Mouse (Mus musculus) testis, adult 2 months (tissue): ENCODE measurements around the gene Kxd1.

Experiments used
- CTCF ChIP-seq: fragments of 200-500 bp; IDR thresholded peaks from 2 replicates; pipeline ENCODE4 v1.5.1; 2012; ENCODE audit warnings: low read depth, mild to moderate bottlenecking, inconsistent platforms, low read length, moderate library complexity; ENCODE audit not compliant: control insufficient read depth, insufficient read depth, insufficient replicate concordance
- POLR2A ChIP-seq: fragments of 200-500 bp; IDR thresholded peaks from 2 replicates; pipeline ENCODE4 v1.6.1; 2012; ENCODE audit warnings: low read depth, mild to moderate bottlenecking, inconsistent platforms, low read length, moderate library complexity; ENCODE audit not compliant: control insufficient read depth

- no peak for TF ChIP-seq CTCF
- no peak for TF ChIP-seq POLR2A
Observed at GRCm38 (mm10) chr8:70574915-70575314, 47.2 kb upstream of the Kxd1 start.
